14 mouse cellular contexts compared by ENCODE assay signal in genomic region chr11:55136770-55137547, GRCm38 (mm10). TPM values are rescaled to one million over a fixed set of nuclear protein-coding genes. Genes with fewer than 3 reads are reported as not detected.
DNase-seq lines count a peak whose midpoint lies in the region; ATAC-seq and TF ChIP-seq lines count a peak whose summit lies in the region.
"Had no signal": no experiment of that assay in that cellular context is flagged by ENCODE, and none has a peak within 500 bp of the region (broad histone marks: within the 10 kb centered on the region; RNA-seq: fewer than 3 reads in every experiment).

No protein-coding gene starts in this region.

- H3K79me2 ChIP-seq in C2C12 (ENCODE audit: control insufficient read depth, insufficient read depth): no peaks in the 10 kb centered on the region

- peak; percentile 46 for DNase-seq in A20 (ENCODE audit: low read depth, low spot score)
- peak; percentile 44 to 52 for DNase-seq in spleen, postnatal 14 days (ENCODE audit: low spot score in 2 of 2)
- DNase-seq in layer of hippocampus, postnatal 36 days: no peak
- DNase-seq in heart, postnatal 10 days: no peak
- DNase-seq in adrenal gland, postnatal 25 days: no peak
- DNase-seq: cerebellum, adult 18-20 months; gastrocnemius, postnatal 14 days; liver, embryonic 13.5 days had no signal

- H3K79me3 ChIP-seq in C2C12 (ENCODE audit: low read depth): no peaks in the 10 kb centered on the region

- no peaks in the 10 kb centered on the region for H3K36me3 ChIP-seq in C2C12 (ENCODE audit: control insufficient read depth, insufficient read depth)
- H3K36me3 ChIP-seq: embryonic facial prominence, embryonic 15.5 days; hindbrain, embryonic 13.5 days; liver, embryonic 13.5 days had no signal

- no peak overlapping the region for H3K4me3 ChIP-seq in C2C12 (ENCODE audit: insufficient read depth, poor library complexity, severe bottlenecking)
- H3K4me3 ChIP-seq: embryonic facial prominence, embryonic 15.5 days; hindbrain, embryonic 13.5 days; liver, embryonic 13.5 days had no signal

- H3K27me3 ChIP-seq in C2C12 (ENCODE audit: control insufficient read depth, insufficient read depth, insufficient read length): no peaks in the 10 kb centered on the region
- H3K27me3 ChIP-seq: embryonic facial prominence, embryonic 15.5 days; hindbrain, embryonic 13.5 days; liver, embryonic 13.5 days had no signal

- TF ChIP-seq CTCF in C2C12 (IDR thresholded peaks at IDR 0.05; ENCODE audit: control insufficient read depth, insufficient read depth, insufficient read length): no peak

- intact Hi-C loops in heart, postnatal 10 days (cut with DNase I): no loop called here

- H3ac ChIP-seq in C2C12 (ENCODE audit: control insufficient read depth, insufficient read length, low read depth): no peak overlapping the region

- peak; percentile 38 to 75; a peak in 3 of 4 replicates for ATAC-seq in hematopoietic stem cell, adult 5-6 weeks (replicated peaks in 1 of 2; ENCODE audit: insufficient read depth in 1 of 2, low FRiP score in 2 of 2, low TSS enrichment in 1 of 2, low read depth in 1 of 2, poor library complexity in 2 of 2, severe bottlenecking in 2 of 2)
- ATAC-seq: midbrain, embryonic 16.5 days had no signal

TF ChIP-seq in C2C12, 6 proteins besides CTCF, POLR2A, EP300 and RAD21:
- no peak for TF ChIP-seq MYOD1 (IDR thresholded peaks at IDR 0.05; ENCODE audit: control insufficient read depth, insufficient read length, low read depth)
- no peak for TF ChIP-seq MAX (IDR thresholded peaks at IDR 0.05)
- no peak for TF ChIP-seq CEBPB (IDR thresholded peaks at IDR 0.05; ENCODE audit: low read depth)
- TF ChIP-seq MYOG (IDR thresholded peaks at IDR 0.05; ENCODE audit: control insufficient read depth, extremely low read depth, insufficient read length): no peak
- TF ChIP-seq USF1 (IDR thresholded peaks at IDR 0.05; ENCODE audit: low read depth): peak; percentile 56
- no peak for TF ChIP-seq FOSL1 (IDR thresholded peaks at IDR 0.05; ENCODE audit: insufficient read depth, low read length, poor library complexity, severe bottlenecking)

RNA-seq across cellular contexts. Expression of gene Slc36a3, which starts 14.5 kb away (rescaled TPM):
- 0.01 TPM for polyA plus RNA-seq in C2C12 (2012; fragmentation: generic; extraction: Trizol)
- total RNA-seq in hematopoietic stem cell, adult 5-6 weeks (2017): not detected in 2 replicates
- not detected for total RNA-seq in layer of hippocampus, postnatal 36 days (2021)
- not detected for total RNA-seq in heart, postnatal 10 days (2021)
- total RNA-seq in adrenal gland, postnatal 25 days (2021): not detected in 2 replicates
- total RNA-seq: gastrocnemius, postnatal 14 days; layer of hippocampus, adult 8-10 months had no signal
- polyA plus RNA-seq: embryonic facial prominence, embryonic 15.5 days; hindbrain, embryonic 13.5 days; liver, embryonic 13.5 days; midbrain, embryonic 16.5 days had no signal

RNA-seq across cellular contexts. Expression of gene Gm2a, which starts 39.0 kb away (rescaled TPM):
- polyA plus RNA-seq in C2C12 (2012; fragmentation: generic; extraction: Trizol): 2.9 TPM
- total RNA-seq in hematopoietic stem cell, adult 5-6 weeks (2017): 70.1 and 79.8 TPM in 2 replicates
- 10 to 100 TPM; 33.7 to 34.1 TPM for total RNA-seq in layer of hippocampus, postnatal 36 days (2021)
- 10 to 100 TPM; 12.7 to 13.5 TPM for total RNA-seq in heart, postnatal 10 days (2021)
- total RNA-seq in adrenal gland, postnatal 25 days (2021): 211 and 223 TPM in 2 replicates

RNA-seq across cellular contexts. Expression of gene Slc36a2, which starts 47.9 kb away (rescaled TPM):
- not detected for polyA plus RNA-seq in C2C12 (2012; fragmentation: generic; extraction: Trizol)
- total RNA-seq in hematopoietic stem cell, adult 5-6 weeks (2017): not detected in 2 replicates
- under 1 TPM in 1 of 2 experiments, not detected in 1; 0.15 TPM for total RNA-seq in layer of hippocampus, postnatal 36 days (2021)
- 10 to 100 TPM in 1 of 2 experiments, 1 to 10 TPM in 1; 9.4 to 24.0 TPM for total RNA-seq in heart, postnatal 10 days (2021)
- 58.3 and 78.2 TPM in 2 replicates for total RNA-seq in adrenal gland, postnatal 25 days (2021)

RNA-seq across cellular contexts. Expression of gene Ccdc69, which starts 59.0 kb away (rescaled TPM):
- polyA plus RNA-seq in C2C12 (2012; fragmentation: generic; extraction: Trizol): 0.04 TPM
- total RNA-seq in hematopoietic stem cell, adult 5-6 weeks (2017): 47.6 and 48.7 TPM in 2 replicates
- total RNA-seq in layer of hippocampus, postnatal 36 days (2021): under 1 TPM in 1 of 2 experiments, not detected in 1; 0.35 TPM
- 10 to 100 TPM in 1 of 2 experiments, 1 to 10 TPM in 1; 9.2 to 11.5 TPM for total RNA-seq in heart, postnatal 10 days (2021)
- 8.8 and 11.2 TPM in 2 replicates for total RNA-seq in adrenal gland, postnatal 25 days (2021)

Comparison
In these comparisons a context has a peak if more than half of its experiments do, and no peak if none do; other contexts are left out.
1. DNase-seq: peak in A20 (single experiment) and spleen, postnatal 14 days (2 of 2); none in layer of hippocampus, postnatal 36 days (0 of 2), heart, postnatal 10 days (0 of 2) and adrenal gland, postnatal 25 days (single experiment).
2. RNA of gene Slc36a2, which starts 47.9 kb away (total RNA-seq): 58.3 to 78.2 TPM in adrenal gland, postnatal 25 days and 9.4 to 24.0 TPM in heart, postnatal 10 days; 0.15 TPM in layer of hippocampus, postnatal 36 days and not detected in hematopoietic stem cell, adult 5-6 weeks; every median in the first group is over 4 times any median in the second.